Mouse (Mus musculus) heart, embryonic 11.5 days (tissue): ENCODE results near the gene Nckap5l. TPM values are rescaled to one million over a fixed set of nuclear protein-coding genes. Genes with fewer than 3 reads are reported as not detected.

Experiments used
- ATAC-seq: fragments of 200-750 bp; cut with Nextera tagmentation; replicated peaks from 2 replicates; pipeline ENCODE4 v1.8.0; 2017; ENCODE audit warnings: moderate library complexity; ENCODE audit not compliant: insufficient number of reproducible peaks, low FRiP score, low TSS enrichment
- H3K27ac ChIP-seq: fragments of 300-500 bp; sonication (generic); 2 replicates; pipeline ENCODE4 v1.5.1; 2014; ENCODE audit warnings: mild to moderate bottlenecking, low read depth, low read length
- H3K27me3 ChIP-seq: fragments of 300-500 bp; sonication (generic); 2 replicates; pipeline ENCODE4 v1.6.1; 2014; ENCODE audit warnings: mild to moderate bottlenecking, low read length, mixed read lengths; ENCODE audit not compliant: control insufficient read depth, insufficient read depth
- H3K36me3 ChIP-seq: fragments of 300-500 bp; sonication (generic); 2 replicates; pipeline ENCODE4 v1.6.1; 2014; ENCODE audit warnings: mild to moderate bottlenecking, low read length, moderate library complexity, mixed read lengths; ENCODE audit not compliant: control insufficient read depth, insufficient read depth
- H3K4me1 ChIP-seq: fragments of 300-500 bp; sonication (generic); 2 replicates; pipeline ENCODE4 v1.6.1; 2014; ENCODE audit warnings: low read length; ENCODE audit not compliant: control insufficient read depth, insufficient read depth
- H3K4me2 ChIP-seq: fragments of 300-500 bp; sonication (generic); 2 replicates; pipeline ENCODE4 v1.6.1; 2014; ENCODE audit warnings: mild to moderate bottlenecking, moderate library complexity
- H3K4me3 ChIP-seq: fragments of 300-500 bp; sonication (generic); 2 replicates; pipeline ENCODE4 v1.5.1; 2014; ENCODE audit warnings: low read depth, low read length
- H3K9ac ChIP-seq: fragments of 300-500 bp; sonication (generic); 2 replicates; pipeline ENCODE4 v1.6.1; 2014; ENCODE audit warnings: mild to moderate bottlenecking, low read depth, low read length, moderate library complexity
- H3K9me3 ChIP-seq: fragments of 300-500 bp; sonication (generic); replicated peaks from 2 replicates; pipeline ENCODE4 v1.6.1; 2016; ENCODE audit warnings: low read length; ENCODE audit not compliant: control insufficient read depth
- WGBS: fragments of 180-500 bp; shearing (Covaris S2); extraction: QIAGEN DNeasy Blood & Tissue Kit; methylation state at CpG from one replicate; pipeline ENCODE4 v1.1.7; 2014; ENCODE audit not compliant: insufficient replicate concordance; 5-methylcytosine and 5-hydroxymethylcytosine counted together
- polyA plus RNA-seq: library from polyadenylated mRNA; unstranded; fragments of >200 nt; fragmentation: Nextera tagmentation; extraction: Ambion mirVana; gene quantifications from 2 replicates; pipeline ENCODE4 v1.2.1, GENCODE M21; 2014

Nckap5l gene
- polyA plus RNA-seq, 1 experiment from 2014 or later = 9.0 TPM

DNA sequence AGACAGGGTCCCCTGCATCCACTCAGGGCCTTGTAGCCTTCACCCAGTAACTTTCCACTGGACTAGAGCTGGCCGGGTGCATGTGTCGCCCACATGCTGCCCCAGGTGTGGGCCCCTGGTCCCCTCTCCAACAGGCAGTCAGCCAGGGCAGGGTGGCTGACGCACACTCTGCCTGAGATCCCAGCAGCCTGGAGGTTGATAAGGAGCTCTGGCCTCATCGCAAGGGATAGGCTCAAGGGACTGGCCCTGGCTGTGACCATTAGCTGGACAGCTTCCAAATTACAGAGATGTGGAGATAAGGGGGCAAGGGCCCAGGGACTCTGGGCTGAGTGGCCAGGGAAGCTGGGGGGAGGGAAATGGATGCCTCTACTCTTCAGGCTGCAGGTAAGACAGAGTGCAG, 41.2 kb upstream of the Nckap5l start:
- Histone ChIP-seq H3K4me3 (no peak overlapping the region), H3K27ac (no peak overlapping the region), H3K4me1 (peaks cover 29% of the 10 kb centered on the region), H3K9me3 (no peaks in the 10 kb centered on the region), H3K36me3 (no peaks in the 10 kb centered on the region), H3K9ac (no peak overlapping the region), H3K4me2 (no peak overlapping the region), H3K27me3 (peaks cover 32% of the 10 kb centered on the region)
- ATAC-seq = no peak
- WGBS = 8% methylated on average over 4 of the region's 4 CpGs

DNA sequence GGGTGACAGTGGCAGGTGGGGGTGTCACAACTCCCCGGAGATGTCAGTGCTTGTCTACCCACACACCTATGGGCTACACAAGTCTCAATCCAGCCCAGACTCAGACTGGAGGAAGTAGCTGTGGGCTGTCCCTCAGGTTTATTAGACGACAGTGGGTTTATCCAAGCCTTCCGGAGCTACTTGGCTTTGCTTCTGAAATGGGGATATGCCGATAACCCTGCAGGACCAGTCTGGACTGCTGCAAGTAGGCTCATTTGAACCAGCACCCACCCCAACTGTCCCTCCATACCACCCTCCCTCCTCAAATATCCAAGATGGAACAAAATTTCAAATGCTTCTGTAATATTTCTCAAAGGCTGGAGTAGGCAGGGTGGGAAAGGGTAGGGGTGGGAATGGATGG, 40.8 kb upstream of the Nckap5l start:
- Histone ChIP-seq H3K9ac (no peak overlapping the region), H3K9me3 (no peaks in the 10 kb centered on the region), H3K4me2 (no peak overlapping the region), H3K27me3 (peaks cover 28% of the 10 kb centered on the region), H3K4me3 (no peak overlapping the region), H3K27ac (no peak overlapping the region), H3K36me3 (no peaks in the 10 kb centered on the region), H3K4me1 (peaks cover 29% of the 10 kb centered on the region)
- no peak for ATAC-seq
- 79% methylated on average over 4 of the region's 4 CpGs for WGBS

DNA sequence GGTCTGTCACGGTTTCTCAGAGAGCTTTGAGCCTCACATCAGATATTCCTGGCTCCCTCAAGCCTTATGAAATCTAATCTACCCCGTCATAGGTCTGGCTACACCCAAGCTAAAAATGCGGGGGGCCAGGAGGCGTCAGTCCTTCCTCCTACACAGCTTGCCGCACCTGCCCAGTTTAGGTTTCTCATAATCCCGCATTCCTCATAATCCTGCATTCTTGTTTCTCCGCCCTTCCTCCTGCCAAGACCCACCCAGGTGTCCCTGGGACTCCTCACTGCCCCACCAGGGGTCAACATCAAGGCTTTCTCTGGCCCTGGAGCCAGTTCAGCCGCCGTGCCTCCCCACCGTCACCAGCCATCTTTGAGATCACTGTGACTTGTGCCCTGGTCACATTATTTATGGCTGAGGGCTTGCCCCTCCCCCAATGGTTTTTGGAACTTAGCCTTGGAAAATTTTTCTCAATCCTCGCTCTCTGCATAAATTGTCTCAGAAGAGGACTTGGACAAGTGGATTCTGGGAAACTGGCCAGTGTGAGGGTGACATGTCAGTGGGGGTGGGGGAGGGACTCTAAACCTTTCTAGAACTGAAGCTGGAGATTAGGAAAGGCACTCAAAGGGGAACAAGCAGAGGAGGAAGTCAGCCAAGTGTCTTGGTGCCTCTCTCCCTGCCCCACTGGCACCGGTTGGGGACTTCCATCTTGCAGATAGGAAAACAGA, 40.1 kb upstream of the Nckap5l start:
- H3K4me2 ChIP-seq = no peak overlapping the region
- no peaks in the 10 kb centered on the region for H3K36me3 ChIP-seq
- WGBS = 50% methylated on average over 12 of the region's 12 CpGs
- ATAC-seq = no peak
- H3K9me3 ChIP-seq = no peaks in the 10 kb centered on the region
- no peak overlapping the region for H3K4me3 ChIP-seq
- H3K9ac ChIP-seq = no peak overlapping the region
- H3K27ac ChIP-seq = no peak overlapping the region
- peaks cover 29% of the 10 kb centered on the region for H3K4me1 ChIP-seq
- H3K27me3 ChIP-seq = peaks cover 28% of the 10 kb centered on the region

DNA sequence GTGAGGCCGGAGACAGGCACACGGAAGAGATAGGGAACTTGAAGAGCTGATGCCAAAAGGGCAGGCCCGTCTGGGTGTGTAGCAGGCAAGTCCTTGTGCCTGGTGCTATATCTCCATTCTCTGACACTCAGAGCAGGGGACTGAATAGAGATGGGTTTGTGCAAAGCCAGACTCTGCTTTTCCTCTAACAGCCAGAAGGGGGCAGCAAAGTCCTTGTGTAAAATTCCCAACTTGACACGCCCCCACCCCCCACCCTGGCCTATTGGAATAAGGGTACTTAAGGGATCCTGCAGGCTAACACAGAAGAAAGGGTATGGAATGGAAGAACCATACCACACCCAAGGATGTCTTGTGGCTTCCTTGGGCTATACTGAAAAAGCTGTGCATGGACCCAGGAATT, 39.5 kb upstream of the Nckap5l start:
- Histone ChIP-seq H3K4me1 (peaks cover 29% of the 10 kb centered on the region), H3K27me3 (peaks cover 27% of the 10 kb centered on the region), H3K4me3 (no peak overlapping the region), H3K9me3 (no peaks in the 10 kb centered on the region), H3K4me2 (no peak overlapping the region), H3K9ac (no peak overlapping the region), H3K27ac (no peak overlapping the region), H3K36me3 (no peaks in the 10 kb centered on the region)
- 11% methylated on average over 4 of the region's 4 CpGs for WGBS
- ATAC-seq = no peak

DNA sequence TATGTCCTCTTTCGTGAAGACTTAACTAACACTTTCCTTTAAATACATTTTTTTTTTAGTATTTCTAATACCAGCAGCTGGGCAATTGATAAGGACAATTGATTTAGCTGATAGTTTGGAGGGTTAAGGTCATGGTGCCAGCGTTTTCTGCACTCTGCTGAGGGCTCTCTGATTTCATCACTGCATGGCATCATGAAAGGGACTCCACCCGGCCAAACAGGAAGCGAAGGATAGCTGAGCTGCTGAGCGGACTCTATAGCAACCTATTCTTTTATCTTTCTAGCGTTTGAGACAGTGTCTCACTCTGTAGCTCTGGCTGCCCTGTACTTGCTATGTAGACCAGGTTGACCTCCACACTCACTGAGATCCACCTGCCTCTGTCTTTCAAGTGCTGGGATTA, 27.2 kb upstream of the Nckap5l start:
- no peaks in the 10 kb centered on the region for H3K9me3 ChIP-seq
- 60% methylated on average over 6 of the region's 6 CpGs for WGBS
- H3K4me2 ChIP-seq = no peak overlapping the region
- no peak for ATAC-seq
- H3K9ac ChIP-seq = no peak overlapping the region
- H3K27me3 ChIP-seq = peaks cover 9% of the 10 kb centered on the region; the same call in 1 of the 2 replicates
- no peaks in the 10 kb centered on the region for H3K4me1 ChIP-seq
- H3K36me3 ChIP-seq = no peaks in the 10 kb centered on the region
- no peak overlapping the region for H3K4me3 ChIP-seq
- no peak overlapping the region for H3K27ac ChIP-seq

DNA sequence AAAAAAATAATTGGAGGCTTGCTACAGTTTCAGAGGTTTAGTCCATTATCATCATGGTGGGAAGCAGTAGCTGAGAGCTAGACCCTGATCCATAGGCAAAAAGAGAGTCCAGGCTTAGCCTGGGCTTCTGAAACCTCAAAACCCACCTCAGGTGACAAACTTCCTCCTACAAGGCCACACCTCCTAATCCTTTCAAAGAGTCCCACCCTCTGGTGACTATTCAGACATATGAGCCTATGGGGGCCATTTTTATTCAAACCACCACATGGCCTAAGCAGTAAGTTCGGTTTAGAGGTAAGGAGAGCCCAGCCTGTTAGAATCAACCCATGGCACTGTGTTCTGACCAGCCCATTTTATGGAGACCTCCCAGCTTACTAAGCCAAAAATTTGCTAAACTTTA, 18.3 kb upstream of the Nckap5l start:
- Histone ChIP-seq H3K27me3 (no peaks in the 10 kb centered on the region), H3K4me1 (no peaks in the 10 kb centered on the region; the same call in 1 of the 2 replicates), H3K9me3 (no peaks in the 10 kb centered on the region), H3K27ac (no peak overlapping the region), H3K36me3 (no peaks in the 10 kb centered on the region), H3K4me2 (no peak overlapping the region), H3K9ac (no peak overlapping the region), H3K4me3 (no peak overlapping the region)
- 77% methylated on average over 1 of the region's 1 CpGs for WGBS
- no peak for ATAC-seq

DNA sequence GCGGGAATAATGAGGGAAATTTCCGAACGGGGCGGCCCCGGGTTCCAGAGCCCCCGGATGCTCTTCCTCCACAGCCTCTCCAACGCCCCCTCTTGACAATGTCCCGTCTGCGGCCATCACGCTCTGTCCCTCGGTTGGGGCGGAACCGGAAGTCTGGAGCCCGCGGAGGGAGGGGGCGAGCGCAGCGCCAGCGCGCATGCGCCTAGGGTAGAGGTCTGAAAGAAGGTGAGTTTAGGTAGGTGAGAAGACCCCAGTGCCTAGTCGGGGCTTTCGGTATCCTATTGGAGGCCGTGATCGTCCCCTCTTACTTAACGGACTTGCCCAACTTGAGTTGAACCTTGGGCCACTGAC, 17.0 kb upstream of the Nckap5l start, which contains the start of gene Bcdin3d:
TSS of gene Bcdin3d (minus strand) at position 155 of the 351 bp plus-strand sequence.
- Histone ChIP-seq H3K9ac (peak within 1 kb of the TSS; percentile 93), H3K9me3 (no peaks in the 10 kb centered on the region), H3K36me3 (peaks cover 4% of the 10 kb centered on the region; the same call in 1 of the 2 replicates), H3K4me2 (peak within 1 kb of the TSS; percentile 81), H3K27me3 (no peaks in the 10 kb centered on the region), H3K4me1 (no peaks in the 10 kb centered on the region; the same call in 1 of the 2 replicates), H3K4me3 (peak within 1 kb of the TSS; percentile 71), H3K27ac (peak within 1 kb of the TSS; percentile 94)
- 1% methylated on average over 26 of the region's 26 CpGs for WGBS
- peak; percentile 78 for ATAC-seq

DNA sequence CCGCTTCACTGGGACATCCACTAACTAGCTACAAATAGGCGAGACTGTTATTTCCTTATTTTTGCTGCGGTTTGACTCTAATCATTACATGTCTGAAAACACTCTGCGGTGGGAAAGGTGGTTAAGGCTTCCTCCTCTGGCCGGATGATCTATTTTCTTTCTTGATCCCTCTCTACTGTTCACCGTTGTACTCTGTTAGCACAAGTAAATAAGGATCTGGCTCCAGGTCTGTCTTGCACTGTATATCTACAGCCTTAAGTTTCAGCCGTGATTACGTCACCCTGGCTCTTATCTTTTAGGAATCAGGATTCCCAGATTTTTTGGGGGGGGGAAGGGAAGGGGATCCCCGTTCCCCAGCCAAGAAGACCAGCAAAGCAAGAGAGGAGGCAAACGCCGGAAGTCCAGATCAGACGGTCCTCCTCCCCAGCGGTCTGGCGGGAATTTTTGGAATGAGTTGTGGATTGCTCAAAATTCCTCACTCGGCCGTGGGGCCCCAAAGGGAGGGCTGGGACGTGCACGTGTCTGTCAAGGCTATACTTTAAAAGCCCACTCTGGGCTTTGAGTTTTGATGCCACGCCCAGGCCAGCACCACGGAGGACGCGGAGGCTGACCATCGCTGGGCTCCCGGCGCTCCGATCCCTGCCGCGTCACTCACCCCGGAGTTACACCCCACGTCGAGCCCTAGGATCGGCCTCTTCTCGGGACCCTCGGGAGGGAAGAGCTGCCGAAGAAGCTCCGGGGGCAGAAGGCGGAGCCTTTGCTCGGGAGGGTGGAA, 16.4 kb upstream of the Nckap5l start:
- peak; percentile 71 for ATAC-seq
- WGBS = 5% methylated on average over 38 of the region's 38 CpGs
- peak overlapping the region; percentile 71 for H3K4me3 ChIP-seq

More for the DNA sequence above, 16.4 kb upstream of the Nckap5l start:
- peak overlapping the region; percentile 94 for H3K27ac ChIP-seq
- no peaks in the 10 kb centered on the region for H3K27me3 ChIP-seq
- no peaks in the 10 kb centered on the region; the same call in 1 of the 2 replicates for H3K4me1 ChIP-seq
- no peaks in the 10 kb centered on the region for H3K9me3 ChIP-seq
- H3K36me3 ChIP-seq = peaks cover 4% of the 10 kb centered on the region; the same call in 1 of the 2 replicates
- peak overlapping the region; percentile 81 for H3K4me2 ChIP-seq
- peak overlapping the region; percentile 93 for H3K9ac ChIP-seq
